Mouse (Mus musculus) myocyte (in vitro differentiated cells): ENCODE results near the gene Cd72.

Experiments
- CEBPB ChIP-seq: IDR thresholded peaks from 2 replicates; pipeline ENCODE4 v1.6.1; 2011; ENCODE audit warnings: mild to moderate bottlenecking, moderate library complexity; ENCODE audit not compliant: poor library complexity, insufficient read depth, severe bottlenecking
- E2F4 ChIP-seq: IDR thresholded peaks from one replicate; pipeline ENCODE4 v1.6.1; 2011; ENCODE audit warnings: mild to moderate bottlenecking, control low read depth, moderate library complexity; ENCODE audit not compliant: insufficient read depth
- MAX ChIP-seq: IDR thresholded peaks from one replicate; pipeline ENCODE4 v1.6.1; 2011; ENCODE audit warnings: low read depth, mild to moderate bottlenecking, control low read depth
- MYOG ChIP-seq, 3 experiments: IDR thresholded peaks; one replicate each; pipeline ENCODE4 v1.6.1; 2011; ENCODE audit warnings: control low read depth in 2 of 3, low read depth in 2 of 3, mild to moderate bottlenecking in 2 of 3; ENCODE audit not compliant: insufficient read length in 2 of 3, control insufficient read depth in 1 of 3, insufficient read depth in 1 of 3
- POLR2A ChIP-seq: IDR thresholded peaks from one replicate; pipeline ENCODE4 v1.6.1; 2011; ENCODE audit warnings: low read depth, mild to moderate bottlenecking, control low read depth, moderate library complexity; ENCODE audit not compliant: insufficient read length
- POLR2AphosphoS2 ChIP-seq: IDR thresholded peaks from one replicate; pipeline ENCODE4 v1.6.1; 2011; ENCODE audit warnings: low read depth, control low read depth; ENCODE audit not compliant: insufficient read length
- REST ChIP-seq: IDR thresholded peaks from one replicate; pipeline ENCODE4 v1.6.1; 2011; ENCODE audit warnings: mild to moderate bottlenecking, control low read depth, moderate library complexity; ENCODE audit not compliant: insufficient read depth, insufficient read length
- TCF12 ChIP-seq: IDR thresholded peaks from one replicate; pipeline ENCODE4 v1.6.1; 2011; ENCODE audit warnings: mild to moderate bottlenecking, control low read depth; ENCODE audit not compliant: poor library complexity, insufficient read depth, severe bottlenecking
- TCF3 ChIP-seq: IDR thresholded peaks from one replicate; pipeline ENCODE4 v1.6.1; 2011; ENCODE audit warnings: low read depth, control low read depth; ENCODE audit not compliant: insufficient read length
- USF1 ChIP-seq: IDR thresholded peaks from one replicate; pipeline ENCODE4 v1.6.1; 2011; ENCODE audit warnings: low read depth, mild to moderate bottlenecking, control low read depth, moderate library complexity

- TF ChIP-seq CEBPB (no peak), POLR2A (no peak), E2F4 (no peak), USF1 (no peak), REST (no peak), TCF12 (no peak), MAX (no peak), TCF3 (no peak), MYOG (IDR thresholded peaks at IDR 0.05; ENCODE audit: control insufficient read depth in 1 of 3, insufficient read depth in 1 of 3, insufficient read length in 2 of 3, low read depth in 2 of 3) (no peak), POLR2AphosphoS2 (no peak)
Measured at GRCm38 (mm10) chr4:43478906-43479832, 24.7 kb upstream of the Cd72 start.
